Mouse (Mus musculus) kidney, adult 8-10 months (tissue): ENCODE measurements around the gene Tmem53.

Experiments
- DNase-seq, 2 experiments: peaks; one replicate each; pipeline ENCODE4 v3.0.0; 2022

The Tmem53 gene

DNA sequence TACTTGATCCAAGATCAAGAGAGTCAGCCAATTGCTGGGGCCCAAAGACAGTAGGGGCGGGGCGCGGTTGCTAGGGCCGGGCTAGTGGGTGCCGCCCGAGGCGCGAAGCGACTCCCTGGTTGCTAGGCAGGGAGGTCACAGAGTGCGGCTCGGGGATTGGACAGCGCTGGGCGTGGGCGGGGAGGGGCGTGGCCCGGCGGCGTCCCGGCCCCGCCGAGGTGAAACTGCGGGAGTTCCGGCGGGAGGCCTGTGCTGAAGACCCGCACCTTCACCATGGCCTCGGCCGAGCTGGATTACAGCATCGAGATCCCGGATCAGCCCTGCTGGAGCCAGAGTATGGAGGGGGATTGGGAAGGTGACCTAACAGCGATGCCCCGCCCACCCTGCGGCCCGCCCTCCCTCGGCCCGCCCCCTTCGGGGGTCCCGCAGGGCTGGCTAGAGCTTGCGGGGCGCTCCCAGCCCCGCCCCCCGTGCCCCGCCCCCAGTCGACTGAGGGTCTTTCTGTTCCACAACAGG is at the start of gene Tmem53, which contains the start of gene Armh1:
Tmem53 (plus strand) TSS at position 151 of the 516 bp plus-strand sequence.
Armh1 (minus strand) TSS at position 325 of the 516 bp plus-strand sequence.
- DNase-seq: peak; percentile 93

GRCm38 (mm10) chr4:117202046-117202991 is 49.4 kb upstream of the Tmem53 start:
- peak; percentile 60 to 67 for DNase-seq

DNA sequence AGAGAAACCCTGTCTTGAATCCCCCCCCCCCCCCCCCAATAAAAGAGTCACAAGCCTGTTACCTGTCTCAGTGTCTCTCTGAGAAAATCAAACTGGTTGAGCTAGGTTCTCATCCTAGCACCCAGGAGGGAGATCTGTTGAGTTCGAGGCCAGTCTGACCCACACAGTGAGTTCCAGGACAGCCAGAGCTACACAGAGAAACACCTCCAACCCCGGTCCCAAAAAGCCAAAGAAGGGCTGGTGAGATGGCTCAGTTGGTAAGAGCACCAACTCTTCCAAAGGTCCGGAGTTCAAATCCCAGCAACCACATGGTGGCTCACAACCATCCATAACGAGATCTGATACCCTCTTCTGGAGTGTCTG is 48.8 kb upstream of the Tmem53 start:
- no peak for DNase-seq

DNA sequence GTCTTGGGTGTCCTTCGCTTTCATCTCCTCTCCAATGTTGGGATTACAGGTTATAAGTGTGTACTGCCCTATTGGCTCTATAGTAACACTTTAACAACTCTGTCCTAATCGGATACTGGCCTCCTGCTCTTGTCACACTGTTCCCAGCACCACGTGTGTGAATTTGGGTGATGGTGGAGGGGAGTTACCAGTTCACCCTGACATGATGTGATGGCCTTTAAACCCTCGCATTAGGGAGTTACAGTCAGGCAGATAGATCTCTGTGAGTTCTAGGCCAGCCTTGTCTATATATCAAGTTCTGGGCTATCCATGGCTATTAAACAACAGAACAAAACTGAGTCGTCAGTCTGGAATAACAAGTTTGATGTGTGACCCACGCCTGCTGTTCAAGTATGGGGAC is 42.2 kb upstream of the Tmem53 start:
- no peak for DNase-seq

- DNase-seq: peak; percentile 75 to 88
Observed at GRCm38 (mm10) chr4:117210147-117211074, 41.3 kb upstream of the Tmem53 start.

DNA sequence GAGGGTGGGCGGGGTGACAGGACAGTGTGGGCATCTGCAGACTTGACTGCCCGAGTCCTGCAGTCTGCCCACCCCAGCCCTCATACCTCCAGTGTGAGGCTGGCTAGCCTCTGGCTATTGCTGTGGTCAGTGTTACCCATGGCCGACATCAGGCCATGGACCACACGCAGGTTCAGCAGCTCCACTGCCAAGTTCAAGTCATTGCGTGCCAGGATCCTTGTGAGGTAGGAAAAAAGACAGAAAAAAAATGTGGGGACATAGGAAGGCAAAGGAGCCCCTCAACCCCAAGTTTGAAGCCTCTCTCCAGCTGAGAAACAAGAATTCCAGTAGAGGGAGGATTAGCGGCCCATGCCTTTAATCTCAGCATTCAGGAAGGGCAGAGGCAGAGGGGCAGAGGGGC is 37.5 kb upstream of the Tmem53 start:
- DNase-seq: no peak

DNA sequence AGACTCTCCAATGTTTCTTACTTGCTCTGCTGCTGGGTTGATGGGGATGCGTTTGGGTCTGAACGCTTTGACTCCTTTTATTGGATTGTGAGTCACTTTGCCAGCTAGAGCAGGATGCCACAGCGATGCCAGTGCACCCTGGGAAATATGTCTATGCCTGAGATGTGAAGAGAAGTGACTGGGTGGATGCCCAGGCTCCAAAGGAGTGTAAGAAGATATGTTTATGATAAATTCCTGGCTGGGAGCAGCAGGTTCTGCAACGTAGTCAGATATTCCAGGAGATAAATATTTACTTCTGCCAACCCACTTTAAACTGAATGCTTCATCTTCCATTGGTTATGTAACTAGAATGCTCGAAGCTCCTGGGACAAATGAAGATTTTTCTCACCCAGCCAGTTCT is 34.7 kb upstream of the Tmem53 start:
- DNase-seq: no peak

DNA sequence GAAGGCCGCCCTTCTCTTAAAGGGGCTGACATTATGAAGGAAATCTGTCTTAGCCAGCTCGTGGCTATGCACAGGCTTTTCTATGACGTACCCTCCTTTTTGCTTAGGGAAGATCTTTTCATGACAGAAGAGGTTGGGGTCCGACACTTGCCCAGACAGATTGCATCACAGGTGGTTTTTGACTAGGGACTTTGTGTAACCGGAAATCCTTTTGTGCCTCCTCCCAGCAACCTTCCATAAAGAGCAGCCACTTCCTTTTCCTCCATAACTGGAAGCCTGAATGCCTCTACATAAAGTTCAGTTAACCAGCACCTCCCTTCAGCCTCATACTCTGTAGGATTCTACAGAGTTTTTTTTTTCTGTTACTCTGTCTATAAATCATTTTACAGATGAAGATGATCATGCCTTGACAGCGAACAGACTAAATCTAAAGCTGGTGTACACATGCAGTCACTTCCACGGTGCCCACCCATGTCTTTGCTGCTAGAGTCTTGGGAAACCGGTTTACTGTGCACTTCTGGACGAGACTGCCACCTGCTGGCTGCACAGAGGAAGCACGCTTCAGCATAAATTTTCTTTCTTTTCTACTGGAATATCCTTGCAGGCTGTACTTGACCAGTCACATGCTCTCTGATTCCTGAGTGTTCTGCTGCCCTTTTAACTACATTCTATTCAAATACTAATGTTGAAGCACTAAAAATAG is 33.1 kb upstream of the Tmem53 start:
- DNase-seq: peak; percentile 39 to 70

DNA sequence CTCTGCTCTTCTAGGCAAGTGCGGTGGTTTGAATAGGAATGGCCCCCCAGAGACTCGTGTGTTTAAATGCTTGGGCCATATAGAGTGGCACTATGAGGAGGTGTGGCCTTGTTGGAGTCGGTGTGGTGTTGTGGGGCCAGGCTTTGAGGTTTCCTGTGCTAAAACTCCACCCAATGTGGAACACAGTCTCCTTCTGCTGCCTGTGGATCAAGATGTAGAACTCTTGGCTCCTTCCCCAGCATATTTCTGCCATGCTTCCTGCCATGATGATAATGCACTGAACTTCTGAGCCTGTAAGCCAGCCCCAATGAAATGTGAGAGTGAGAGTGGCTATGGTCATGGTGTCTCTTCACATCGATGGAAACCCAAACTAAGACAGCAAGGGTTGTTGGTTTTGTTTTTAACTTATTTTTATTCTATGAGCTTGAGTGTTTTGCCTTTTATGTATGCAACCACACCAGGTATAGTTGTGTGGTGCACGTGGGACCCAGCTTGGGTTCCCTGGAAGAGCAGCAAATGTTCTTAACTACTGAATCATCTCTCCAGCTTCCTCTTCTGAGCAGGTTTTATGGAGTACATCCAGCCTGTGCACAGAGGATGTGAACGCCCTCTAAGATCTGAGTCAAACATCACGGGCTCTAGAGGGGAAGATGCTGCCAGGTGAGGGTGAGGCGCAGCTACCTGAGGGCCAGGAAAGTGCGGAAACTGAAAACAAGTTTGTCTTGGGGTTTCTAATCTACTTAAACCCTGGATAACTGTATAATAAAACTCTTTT is 30.8 kb upstream of the Tmem53 start:
- DNase-seq: no peak

DNA sequence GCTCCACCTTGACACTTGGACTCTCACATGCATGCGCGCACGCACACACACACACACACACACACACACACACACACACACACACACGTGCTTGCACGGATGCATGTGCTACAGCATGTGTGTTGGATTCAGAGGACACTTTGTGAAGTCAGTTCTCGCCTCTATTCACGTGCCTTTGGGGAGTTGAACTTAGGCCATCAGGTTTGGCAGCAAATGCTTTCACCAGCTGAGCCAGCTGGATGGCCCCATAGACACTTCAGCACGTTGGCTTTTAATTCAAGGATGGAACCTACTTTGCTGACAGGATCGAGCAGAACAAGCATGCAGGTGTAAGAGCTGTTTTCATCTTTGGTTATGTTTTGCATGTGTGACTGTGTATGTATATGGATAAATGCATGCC is 29.9 kb upstream of the Tmem53 start:
- no peak for DNase-seq

GRCm38 (mm10) chr4:117223001-117223400 is 28.8 kb upstream of the Tmem53 start:
- DNase-seq: no peak

- DNase-seq: no peak
Observed at GRCm38 (mm10) chr4:117224122-117224521, 27.6 kb upstream of the Tmem53 start.

- no peak for DNase-seq
Observed at GRCm38 (mm10) chr4:117225250-117225649, 26.5 kb upstream of the Tmem53 start.

- DNase-seq: no peak
Observed at GRCm38 (mm10) chr4:117229590-117229989, 22.2 kb upstream of the Tmem53 start.

- DNase-seq: no peak
Observed at GRCm38 (mm10) chr4:117230331-117230730, 21.4 kb upstream of the Tmem53 start.

GRCm38 (mm10) chr4:117231208-117231607 is 20.5 kb upstream of the Tmem53 start:
- no peak for DNase-seq

DNA sequence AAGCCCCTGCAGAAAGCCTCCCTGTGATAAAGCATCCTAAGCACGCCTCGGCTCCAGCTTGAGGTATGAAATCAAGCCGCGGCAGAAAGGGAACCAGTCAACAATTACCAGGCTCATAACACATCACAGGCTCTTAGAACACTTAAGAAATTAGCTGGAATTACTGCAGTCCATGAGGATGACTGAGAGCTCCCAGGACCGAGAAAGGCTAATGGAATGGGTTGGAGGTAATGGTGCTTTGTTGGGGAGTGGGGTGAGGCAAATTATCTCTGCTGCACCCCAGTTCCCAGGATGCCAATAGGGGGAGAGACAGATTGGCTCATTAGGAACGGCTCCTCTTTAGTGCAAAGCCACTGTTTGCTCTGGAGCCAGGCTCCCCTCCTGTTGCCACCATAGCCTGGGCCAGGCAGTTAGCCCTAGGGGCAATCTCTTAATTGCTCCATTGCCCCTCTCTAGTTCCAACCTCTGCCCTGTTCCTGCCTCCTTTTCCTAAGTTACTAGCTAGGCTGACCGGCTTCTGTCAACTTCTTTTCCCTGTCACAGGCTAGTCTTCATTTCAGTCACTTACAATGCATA is 17.5 kb upstream of the Tmem53 start:
- DNase-seq: no peak

DNA sequence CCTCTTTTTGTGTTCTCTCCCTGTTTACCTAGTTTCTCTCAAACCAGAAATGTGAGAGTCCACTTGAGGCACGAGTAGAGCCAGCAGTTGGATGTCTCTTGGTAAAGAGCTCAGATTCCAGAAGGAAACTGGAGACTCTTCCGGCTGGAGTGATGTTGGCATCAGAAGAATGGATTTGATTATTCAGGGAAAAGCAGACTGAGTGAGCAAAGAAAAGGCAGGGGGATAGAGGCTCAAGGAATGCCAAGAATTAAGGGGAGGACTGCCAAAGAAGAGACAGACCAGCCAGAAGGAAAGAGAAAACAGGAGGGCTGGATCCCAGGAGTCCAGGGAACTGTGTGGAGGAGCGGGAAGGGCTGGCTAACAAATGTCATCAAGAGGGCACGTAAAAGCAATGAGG is 15.9 kb upstream of the Tmem53 start:
- DNase-seq: no peak

DNA sequence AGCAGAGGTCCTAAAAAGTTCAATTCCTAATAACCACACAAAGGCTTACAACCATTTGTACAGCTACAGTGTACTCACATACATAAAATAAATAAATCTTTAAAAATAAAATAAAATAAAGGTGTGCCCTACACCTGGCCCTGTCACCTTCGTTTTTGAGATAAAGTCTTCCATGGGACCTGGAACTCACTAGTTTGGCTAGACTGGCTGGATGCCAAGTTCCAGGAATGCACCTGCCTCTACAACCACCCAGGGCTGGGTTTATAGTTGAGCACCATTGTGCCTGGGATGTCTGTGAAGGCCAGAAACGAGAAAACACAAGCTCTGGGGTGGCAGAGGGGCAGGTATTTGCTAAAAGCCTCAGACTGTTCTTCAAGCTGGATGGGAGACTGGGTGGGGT is 12.6 kb upstream of the Tmem53 start:
- DNase-seq: peak; percentile 44 to 51

- DNase-seq: peak; percentile 50 to 55
Observed at GRCm38 (mm10) chr4:117240867-117241266, 10.9 kb upstream of the Tmem53 start.

DNA sequence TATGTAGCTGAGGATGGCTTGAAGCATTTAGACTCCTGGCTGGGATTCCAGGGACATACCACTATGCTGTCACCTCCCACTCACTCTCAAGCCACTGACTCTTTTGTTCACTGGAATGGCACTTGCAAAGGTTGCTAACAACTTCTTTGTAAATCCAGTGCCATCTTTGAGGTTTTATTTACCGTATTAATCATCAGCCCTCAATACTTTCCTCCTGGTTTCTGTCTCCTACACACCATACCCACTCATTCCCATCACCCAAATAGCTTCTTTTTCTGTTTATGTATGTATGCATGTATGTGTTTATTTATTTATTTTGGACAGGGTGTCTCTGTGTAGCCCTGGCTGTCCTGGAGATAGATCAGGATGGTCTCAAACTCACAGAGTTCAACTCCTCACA is 769 bp upstream of the Tmem53 start:
- no peak for DNase-seq
